Mouse (Mus musculus): ENCODE measurements around the gene Tulp4. TPM values are rescaled to one million over a fixed set of nuclear protein-coding genes. Genes with fewer than 3 reads are reported as not detected.
"Not testable (repeated sequence)": the region's sequence is repeated elsewhere in the genome, so short reads cannot be mapped to it uniquely, and the experiment has no call there.

Gene Tulp4
- total RNA-seq, 2 experiments from 2014 or later, result 66.8 to 82.4 TPM

DNA sequence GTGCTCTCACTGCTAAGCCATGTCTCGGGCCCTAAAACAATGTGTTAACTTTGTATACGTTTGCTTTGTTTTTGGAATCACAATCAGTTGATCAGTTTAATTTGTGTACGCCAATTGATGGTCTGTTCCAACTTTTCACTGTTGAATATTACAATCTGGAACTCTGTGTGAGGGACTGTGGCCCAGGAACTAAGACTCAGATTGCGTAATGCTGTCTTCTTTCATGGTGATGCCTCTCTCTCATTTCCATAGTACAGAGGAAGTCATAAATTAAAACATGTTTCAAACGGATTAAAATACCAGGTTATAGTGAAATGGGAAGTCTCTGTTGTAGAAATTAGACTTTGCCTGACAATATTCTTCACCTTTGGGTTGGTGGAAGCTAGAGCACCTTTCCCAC, 83.0 kb downstream of the Tulp4 start:
- DNase-seq, result no peak

DNA sequence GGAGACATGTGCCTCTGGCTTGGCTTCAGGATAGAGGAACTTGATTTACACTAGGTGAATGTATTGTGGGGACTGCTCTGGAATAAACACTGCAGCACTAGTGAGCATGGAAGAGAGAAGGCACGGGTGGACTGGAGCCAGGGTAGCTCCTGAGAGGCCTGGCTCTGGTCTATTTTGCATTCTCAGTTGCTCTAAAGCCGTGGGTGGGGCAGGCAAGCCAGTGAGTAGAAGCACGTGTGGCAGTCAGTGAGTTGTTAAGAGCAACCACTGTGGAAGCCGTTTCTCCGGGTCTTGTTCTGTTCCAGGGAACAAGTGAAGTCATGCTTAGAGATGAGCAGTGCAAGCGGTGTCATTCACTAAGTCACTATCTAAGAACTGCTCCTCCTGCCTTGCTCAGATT, 86.0 kb downstream of the Tulp4 start:
- DNase-seq, result no peak

DNA sequence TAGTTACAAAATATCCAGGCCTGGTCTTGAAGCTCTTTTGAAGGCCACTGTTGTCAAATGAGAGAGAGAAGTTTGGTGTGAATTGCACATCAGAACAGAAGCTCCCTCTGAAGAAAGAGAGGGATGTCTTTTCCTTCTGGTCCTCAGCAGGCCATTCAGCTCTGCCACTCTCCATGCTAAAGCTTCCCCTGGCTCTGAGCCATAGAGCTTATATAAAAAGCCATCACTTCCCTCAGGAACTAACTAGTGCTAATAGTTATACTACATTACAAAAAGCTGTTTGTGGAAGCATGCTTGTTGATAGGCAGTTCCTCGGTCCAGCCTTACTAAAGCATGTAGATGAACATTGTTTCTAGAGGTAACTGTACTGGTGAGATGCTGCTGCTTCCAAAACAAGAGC, 89.2 kb downstream of the Tulp4 start:
- no peak for DNase-seq

DNA sequence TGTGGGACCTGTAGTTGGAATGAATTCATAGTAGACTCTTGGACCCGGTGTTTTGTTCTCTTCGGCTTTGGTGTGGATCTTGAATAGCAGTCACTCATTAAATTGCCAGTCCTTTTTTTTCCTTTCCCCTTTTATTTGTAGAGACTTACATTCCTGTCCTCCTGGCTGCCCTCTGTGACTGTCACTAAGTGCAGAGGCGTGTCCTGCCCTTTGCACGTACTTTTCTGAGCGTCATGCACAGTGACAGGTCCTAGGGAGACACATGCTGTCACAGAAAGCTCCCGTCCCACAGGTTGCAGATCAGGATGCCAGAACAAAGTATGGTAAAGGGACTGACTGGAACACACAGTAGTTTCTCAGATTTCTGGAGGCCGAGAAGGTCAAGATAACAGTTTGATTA, 91.3 kb downstream of the Tulp4 start:
- DNase-seq, result no peak

DNA sequence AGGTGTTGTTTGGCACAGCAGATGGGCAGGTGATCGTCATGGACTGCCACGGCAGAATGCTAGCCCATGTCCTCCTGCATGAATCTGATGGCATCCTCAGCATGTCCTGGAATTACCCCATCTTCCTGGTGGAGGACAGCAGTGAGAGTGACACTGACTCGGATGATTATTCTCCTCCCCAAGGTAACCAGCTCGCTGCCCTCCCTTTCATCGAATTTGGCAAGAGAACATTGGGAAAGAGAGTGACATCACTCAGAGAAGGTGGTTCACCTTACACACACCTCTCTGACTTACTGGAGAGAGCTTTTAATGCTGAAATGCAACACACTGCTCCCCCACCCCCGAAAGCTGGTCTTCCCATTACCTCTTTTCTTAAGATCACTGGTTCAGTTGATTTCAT, 92.4 kb downstream of the Tulp4 start:
- no peak for DNase-seq

DNA sequence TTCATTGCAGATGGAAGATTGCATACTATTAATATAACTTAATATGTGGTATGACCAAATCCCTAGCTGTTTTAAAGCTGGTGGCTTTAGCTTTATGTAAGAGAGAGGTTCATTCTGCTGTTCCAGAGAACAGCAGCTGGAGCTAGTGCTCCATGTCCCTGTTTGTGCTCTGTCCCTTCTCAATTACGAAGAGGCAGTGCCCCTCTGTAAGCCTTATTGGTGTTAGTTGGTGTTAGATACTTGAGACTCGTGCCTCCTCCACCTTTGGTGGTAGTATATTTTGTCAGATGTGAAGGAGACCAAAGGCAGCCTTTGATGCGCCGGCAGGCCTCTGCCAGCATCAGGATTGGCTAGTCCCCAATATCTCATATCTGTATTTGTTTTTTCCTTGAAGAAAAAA, 92.9 kb downstream of the Tulp4 start:
- DNase-seq, result no peak

DNA sequence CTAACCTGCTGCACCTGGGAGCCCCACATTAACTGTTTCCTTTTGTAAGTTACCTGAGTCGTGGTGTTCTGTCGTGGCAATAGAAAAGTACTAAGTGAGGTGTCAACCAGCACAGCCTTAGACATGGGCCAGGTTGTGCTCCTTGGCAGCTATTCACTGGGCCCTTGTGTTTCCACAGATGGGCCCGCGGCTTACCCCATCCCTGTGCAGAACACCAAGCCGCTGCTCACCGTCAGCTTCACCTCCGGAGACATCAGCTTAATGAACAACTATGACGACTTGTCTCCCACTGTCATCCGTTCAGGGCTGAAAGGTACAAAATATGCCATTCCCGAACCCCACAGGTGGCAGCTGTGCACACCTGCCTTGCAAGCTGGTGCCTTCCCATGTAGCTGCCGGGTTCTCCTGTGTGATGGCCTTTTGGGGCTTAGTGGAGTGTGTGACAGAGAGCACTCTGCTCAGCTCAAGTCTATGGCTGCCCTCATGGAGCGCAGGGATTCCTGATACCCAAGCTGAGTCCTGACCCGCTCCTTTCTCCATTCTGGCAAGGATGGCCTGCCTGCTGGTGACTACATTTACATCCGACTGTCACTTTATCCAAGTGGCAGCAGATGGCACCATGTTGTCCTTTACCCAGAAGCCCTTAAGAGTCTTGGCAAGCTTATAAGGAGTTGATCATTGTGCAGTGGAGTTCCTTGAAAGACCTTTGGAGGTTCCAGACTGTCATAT, 95.4 kb downstream of the Tulp4 start:
- no peak for DNase-seq

DNA sequence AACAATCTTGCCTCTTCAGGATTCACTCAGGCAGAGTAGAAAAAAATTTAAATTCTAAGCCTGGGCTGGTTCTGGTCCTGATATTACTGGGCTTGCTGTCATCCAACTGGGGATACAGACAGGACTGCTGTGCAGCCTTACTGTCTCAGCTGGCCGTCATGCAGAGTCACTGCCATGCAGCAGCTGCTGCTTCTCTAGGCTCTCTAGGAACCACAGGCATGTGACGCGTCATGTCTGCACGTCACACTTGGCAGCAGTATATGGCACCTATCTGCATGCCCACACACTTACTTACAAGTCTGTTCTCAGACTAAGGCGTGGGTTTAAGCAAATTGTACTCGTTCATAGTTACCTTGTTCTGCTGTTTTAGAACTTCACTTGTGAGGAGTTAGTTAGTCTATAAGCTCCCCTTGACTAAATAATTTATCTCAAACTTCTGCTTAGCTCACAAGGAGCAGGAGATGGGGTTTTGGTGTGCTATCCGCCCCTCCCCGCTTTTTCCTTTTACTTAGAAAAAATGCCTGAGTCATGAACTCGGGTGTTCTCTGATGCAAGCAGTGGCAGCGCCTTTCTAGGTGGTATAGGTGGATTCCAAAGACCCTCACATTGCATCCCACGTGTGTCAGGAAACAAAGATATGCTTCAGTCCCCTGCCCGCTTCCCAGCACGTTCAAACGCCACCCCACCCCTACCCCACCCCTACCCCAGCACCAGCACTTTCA, 96.3 kb downstream of the Tulp4 start:
- no peak for DNase-seq

DNA sequence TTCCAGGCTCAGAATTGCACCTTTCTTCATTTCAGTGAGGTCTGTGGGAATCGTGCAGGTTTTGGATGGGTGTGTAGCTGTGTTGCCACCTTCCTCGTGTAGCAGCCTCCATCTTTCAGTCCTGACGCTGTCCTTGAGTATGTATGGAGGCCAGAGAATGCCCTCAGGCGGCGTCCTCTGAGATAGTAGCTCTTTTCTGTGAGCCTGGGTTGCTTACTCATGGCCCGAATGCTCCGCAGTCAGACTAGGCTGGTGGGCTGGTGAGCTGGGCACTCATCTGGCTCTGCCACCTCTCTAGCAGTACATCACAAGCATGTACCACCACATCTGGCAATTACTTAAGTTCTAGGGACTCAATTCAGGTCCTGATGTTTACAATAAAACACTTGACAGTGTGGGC, 96.9 kb downstream of the Tulp4 start:
- no peak for DNase-seq

DNA sequence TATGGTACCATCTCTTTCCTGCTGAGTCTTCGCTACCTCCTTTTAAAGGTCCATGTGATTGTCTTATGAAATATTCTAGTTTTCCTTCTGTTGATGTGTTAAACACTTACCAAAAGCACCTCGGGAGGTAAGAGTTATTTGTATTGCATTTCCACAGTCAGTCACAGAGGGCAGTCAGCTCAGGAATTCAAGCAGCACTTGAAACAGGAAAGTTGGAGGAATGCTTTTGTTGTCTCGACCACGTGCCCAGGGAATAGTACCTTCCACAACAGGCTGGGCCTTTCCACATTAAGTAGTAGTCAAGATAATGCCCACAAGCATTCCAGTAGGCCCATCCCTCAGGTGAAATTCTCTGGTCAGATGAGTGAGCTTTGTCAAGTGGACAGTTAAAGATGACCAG, 97.6 kb downstream of the Tulp4 start:
- no peak for DNase-seq

DNA sequence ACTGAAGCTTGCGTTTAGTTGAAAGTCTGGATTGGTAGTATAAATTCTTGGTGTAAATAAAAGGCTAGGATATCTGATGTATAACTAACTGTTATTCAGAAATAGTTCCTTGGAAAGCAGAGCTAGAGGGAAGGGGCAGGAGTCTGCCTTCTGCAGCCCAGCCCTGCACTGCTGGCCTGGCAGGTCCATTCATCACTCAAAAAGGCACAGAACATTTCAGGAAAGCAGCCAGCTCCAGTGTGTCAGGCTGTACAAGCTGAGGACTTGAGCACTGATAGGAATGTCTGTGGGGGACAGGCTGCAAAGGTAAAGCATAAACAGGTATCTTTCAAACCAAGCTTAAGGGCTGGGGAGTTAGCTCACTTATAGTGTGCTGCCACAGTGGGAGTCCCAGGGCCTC, 105.5 kb downstream of the Tulp4 start:
- no peak for DNase-seq

DNA sequence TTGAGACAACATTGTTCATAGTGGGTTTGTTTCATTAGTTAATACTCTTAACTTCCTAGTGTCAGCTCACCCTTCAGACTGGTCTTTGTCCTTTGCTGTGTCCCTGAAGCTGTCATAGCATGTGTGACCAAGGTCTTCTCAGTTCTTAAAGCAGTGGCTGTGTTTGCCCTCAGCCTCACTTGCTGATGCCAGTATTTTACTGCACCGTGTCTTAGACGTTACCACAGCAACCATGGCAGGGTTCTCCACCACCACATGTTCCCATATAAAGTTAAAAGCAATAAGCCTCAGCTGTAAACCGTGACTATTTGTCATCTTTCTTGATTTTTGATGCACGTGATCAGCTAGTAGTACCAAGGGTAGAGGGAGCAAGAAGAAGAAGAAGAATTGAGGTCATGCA, 109.4 kb downstream of the Tulp4 start:
- DNase-seq, result no peak

DNA sequence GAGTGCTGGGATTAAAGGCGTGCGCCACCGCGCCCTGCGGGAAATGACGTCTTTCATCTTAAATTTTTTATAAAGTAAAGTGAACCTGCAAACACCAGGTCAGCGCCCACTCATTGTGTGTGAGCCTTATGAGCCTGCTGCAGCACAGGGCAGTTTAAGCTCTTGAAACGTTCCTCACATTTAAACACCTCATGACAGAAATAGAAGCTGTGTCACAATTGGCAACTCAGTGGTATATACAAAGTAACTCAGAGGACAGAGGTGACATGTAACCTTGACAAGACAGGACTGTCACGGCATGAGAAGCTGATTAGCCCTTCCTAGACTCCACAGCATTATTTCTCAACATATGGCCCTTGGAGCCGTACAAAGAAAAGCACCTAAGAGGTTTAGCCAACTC, 110.3 kb downstream of the Tulp4 start:
- no peak for DNase-seq

DNA sequence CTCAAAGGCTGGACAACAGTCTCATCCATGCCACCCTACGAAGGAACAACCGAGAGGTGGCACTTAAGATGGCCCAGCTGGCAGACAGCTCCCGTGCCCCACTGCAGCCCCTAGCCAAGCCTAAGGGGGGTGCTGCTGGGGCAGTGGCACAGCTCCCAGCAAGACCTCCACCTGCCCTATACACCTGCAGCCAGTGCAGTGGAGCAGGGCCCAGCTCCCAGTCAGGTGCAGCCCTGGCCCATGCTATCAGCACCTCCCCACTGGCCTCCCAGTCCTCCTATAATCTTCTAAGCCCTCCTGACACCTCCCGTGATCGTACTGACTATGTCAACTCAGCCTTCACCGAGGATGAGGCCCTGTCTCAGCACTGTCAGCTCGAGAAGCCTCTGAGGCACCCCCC, 126.4 kb downstream of the Tulp4 start:
- DNase-seq, result not testable (repeated sequence)

DNA sequence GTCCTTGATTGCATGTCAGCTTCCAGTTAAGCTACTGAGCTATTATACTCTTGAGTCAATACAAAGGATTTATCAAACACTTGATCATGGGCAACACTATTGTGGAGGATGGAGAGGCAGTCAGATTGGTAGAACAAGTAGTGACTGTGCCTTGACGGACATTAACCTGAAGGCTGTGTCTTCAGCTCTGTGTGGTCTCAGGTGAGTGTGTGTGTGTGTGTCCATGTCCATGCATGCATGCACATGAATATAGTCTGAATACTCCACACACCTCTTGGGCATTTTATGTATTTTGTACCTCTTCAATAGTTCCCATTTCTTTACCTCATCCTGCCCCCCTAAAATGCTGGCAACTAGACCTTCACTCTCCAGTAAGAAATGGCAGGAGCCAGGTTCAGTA, 145.1 kb downstream of the Tulp4 start:
- DNase-seq, result not testable (repeated sequence)

DNA sequence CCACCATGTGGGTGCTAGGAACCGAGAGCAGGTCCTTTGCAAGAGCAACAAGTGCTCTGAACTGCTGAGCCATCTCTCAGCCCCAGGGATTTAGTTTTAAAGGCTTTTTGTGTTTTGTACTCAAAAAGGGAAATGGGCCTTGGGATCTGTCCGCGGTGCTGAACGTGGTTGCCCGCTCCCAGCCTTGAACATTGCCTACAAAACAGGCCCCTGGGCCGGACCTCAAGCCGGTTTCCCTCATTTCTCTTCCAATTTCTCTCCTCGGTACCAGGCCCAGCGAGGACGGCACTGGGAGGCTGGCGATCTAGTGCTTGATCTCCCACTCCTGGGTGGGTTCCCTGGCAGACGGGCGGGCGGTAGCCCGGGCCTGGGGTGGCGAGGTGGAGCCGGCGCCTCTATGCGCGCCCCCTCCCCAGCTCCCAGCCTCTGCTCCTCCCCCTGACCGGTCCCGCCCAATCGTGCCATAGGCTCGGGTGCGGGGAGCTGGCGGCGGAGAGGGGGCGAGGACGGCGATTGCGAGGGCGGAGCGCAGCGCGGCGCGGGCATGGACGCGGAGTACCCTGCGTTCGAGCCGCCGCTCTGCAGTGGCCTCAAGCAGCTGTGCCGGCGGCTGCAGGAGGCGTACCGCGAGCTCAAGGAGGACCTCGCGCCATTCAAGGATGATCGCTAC, 150.3 kb downstream of the Tulp4 start, which contains the start of gene Tmem181a:
Gene Tmem181a (plus strand): TSS at position 461 of the 670 bp plus-strand sequence.
- DNase-seq, result not testable (repeated sequence)

DNA sequence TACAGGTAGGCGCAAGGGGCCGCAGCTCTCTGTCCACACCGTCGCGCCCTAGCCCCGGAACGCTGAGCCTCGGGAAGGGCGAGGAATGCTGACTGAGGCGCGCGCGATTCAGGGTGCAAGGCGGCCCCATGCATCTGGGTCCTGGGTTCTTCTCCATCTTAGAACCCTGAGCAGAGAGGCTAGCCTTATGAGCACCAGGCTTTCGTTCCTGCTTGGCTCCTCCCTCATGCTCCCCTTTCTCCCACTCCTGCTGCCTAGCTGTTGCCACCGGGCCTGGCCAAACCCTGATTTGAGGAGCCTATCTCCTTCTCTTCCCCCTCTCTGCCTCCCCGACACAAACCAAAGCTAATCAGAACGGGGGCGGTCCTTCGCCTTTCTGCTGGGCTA, 150.8 kb downstream of the Tulp4 start:
- not testable (repeated sequence) for DNase-seq

DNA sequence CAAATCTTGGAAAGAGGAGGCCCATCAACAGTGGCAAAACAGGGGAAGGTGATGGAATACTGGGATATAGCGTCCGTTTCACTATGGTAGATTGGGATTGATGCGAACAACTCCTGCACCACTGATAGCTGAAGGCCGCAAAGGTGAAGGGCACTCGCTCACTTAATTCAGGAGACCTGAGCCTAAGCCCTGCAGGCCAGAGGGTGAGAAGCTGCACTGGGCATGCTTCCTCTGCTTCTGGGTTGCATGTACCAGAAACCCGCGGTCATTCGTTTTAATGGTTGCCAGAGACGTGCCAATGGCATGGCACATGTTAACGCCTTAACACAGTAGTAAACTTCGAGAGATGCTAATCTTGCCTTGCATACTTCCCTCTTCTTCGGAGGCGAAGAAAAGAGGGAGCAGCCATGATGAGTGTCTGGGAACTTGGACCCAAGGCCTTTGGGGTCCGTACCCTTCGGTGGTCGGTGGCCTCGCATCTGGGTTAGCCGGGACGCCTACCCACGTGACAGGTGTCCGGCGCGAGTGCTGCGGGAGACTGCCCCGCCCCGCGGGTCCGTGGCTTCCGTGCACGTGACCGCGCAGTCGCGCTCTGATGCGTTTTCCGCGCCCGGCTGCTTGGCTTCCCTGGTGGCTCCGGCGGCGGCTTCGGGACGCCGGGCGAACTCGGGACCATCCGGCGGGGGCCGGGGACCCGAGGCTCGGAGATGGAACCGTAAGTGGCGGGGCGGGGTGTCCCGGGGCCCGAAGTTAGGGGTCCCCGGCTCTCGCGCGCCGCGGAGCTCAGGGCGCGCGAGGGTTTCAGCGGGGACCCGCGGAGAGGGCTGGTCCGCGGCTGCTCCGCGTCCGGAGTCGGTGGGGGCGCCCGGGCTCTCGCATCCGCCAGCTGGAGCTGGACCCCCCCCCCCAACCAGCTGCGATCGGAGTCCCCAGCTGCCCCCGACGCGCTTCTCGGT, 163.9 kb downstream of the Tulp4 start:
- peak; percentile 45 for DNase-seq

DNA sequence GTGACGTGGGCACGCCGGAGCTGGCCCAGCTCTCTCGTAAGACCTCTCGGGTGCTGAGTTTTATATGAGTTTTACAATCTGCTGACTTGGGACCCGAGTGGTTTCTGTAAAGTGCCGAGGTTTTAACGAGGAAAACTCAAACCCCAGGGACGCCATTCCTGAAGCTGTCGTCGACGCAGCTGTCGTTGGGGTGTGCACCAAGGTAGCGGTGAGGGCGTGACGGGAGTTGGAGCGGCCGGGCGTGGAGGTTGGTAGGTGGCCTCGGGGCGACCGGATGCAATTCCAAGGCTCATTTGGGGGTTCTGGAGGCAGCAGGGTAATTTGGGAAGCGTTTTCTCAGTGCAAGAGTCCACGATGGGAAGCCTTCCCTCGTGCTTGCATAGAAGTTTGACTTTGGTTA, 164.6 kb downstream of the Tulp4 start:
- not testable (repeated sequence) for DNase-seq

DNA sequence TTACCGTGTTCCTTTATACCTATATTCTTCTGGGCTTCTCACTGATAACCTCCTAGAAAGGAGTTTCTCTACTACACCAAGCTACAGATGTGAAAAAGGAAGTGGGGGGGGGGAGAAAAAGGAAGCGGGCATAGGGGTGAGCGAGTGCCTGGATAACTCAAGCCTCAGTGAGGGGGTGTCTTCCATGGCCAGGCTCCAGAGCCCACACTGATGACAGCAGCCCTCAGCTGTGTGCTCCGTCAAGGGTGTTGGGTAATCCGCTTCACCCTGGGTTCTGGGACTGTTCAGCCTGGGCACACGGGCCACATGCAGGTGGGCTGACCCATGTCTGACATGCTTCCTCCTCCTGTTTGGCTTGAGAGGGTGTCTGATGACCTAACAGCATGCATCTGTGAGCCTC, 165.7 kb downstream of the Tulp4 start:
- DNase-seq, result not testable (repeated sequence)

DNA sequence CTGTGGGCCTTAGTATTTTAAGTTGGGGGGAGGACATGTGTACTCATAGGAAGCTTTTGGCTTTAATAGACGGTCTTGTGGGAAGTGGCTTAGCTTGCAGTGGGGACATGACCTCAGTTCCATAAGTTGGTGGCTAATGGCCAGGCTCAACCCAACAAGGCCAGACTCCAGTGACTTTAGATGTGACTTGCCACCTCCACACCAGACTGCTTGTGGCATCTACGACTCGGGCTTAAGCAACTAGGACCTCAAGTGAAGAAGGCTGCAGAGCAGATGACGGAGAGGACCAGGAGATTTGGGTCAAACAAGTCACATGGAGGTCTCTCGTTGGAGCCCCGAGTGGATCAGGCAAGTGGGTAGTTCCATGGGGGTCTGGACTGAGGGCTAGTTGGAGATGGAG, 168.5 kb downstream of the Tulp4 start:
- not testable (repeated sequence) for DNase-seq

DNA sequence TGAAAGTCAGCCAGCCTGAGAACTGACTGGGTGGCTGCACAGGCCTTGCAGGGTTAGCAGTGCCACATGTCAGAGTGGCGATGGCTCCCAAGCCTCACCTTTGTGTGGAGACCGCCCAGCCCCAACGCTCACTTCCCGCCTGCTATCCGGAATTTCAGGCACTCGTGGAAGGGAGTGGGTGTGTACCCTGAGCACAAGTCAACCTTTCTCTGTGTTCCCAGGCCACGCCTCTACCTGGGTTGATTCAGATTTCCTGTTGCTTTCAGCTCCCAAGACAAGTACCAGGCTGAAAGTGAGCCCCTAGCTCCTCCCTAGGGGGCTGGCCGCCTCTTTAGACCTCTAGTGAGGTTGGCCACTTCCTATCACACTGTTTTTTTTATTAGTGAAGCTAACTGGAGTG, 173.0 kb downstream of the Tulp4 start:
- not testable (repeated sequence) for DNase-seq
